Mouse (Mus musculus) gastrocnemius, postnatal 36 days (tissue): ENCODE results near the gene Gm45902. TPM values are rescaled to one million over a fixed set of nuclear protein-coding genes. Genes with fewer than 3 reads are reported as not detected.

Experiments used
- total RNA-seq, 2 experiments: library from RNA; stranded (reverse); gene quantifications; 2 replicates each; pipeline ENCODE4 v1.2.3; 2021

Gene Gm45902
- total RNA-seq, 2 experiments from 2014 or later: 0.72 to 1.0 TPM

Other genes starting within 250 kb of the Gm45902 start
- 1 to 10 TPM; 8.2 to 9.0 TPM for gene Nmt2, start 228.6 kb downstream of the Gm45902 start, total RNA-seq
- 1 to 10 TPM; 3.6 to 6.4 TPM for gene Rpp38, start 180.1 kb downstream of the Gm45902 start, total RNA-seq
- gene Acbd7, start 176.6 kb downstream of the Gm45902 start, total RNA-seq: under 1 TPM; 0.54 to 0.74 TPM
- not detected for gene Olah, start 115.6 kb downstream of the Gm45902 start, total RNA-seq
- gene Meig1, start 90.1 kb downstream of the Gm45902 start, total RNA-seq: not detected
- gene Dclre1c, start 88.7 kb downstream of the Gm45902 start, total RNA-seq: 1 to 10 TPM; 1.8 to 2.7 TPM
- under 1 TPM; 0.74 to 0.89 TPM for gene Suv39h2, start 37.8 kb downstream of the Gm45902 start, total RNA-seq
- 10 to 100 TPM; 11.5 to 12.0 TPM for gene Hspa14, start within 50 bp of the Gm45902 start, total RNA-seq
- 10 to 100 TPM; 36.5 to 39.6 TPM for gene Cdnf, start 240 bp upstream of the Gm45902 start, total RNA-seq
- gene Fam107b, start 57.7 kb upstream of the Gm45902 start, total RNA-seq: 1 to 10 TPM; 1.8 to 2.2 TPM